Comparison of ENCODE assay signal across 10 mouse cellular contexts in genomic region chr5:44223341-44223881, GRCm38 (mm10). TPM values are rescaled to one million over a fixed set of nuclear protein-coding genes. Genes with fewer than 3 reads are reported as not detected.
DNase-seq lines count a peak whose midpoint lies in the region; ATAC-seq and TF ChIP-seq lines count a peak whose summit lies in the region.
"Had no signal": no experiment of that assay in that cellular context is flagged by ENCODE, and none has a peak within 500 bp of the region (broad histone marks: within the 10 kb centered on the region; RNA-seq: fewer than 3 reads in every experiment).

No protein-coding gene starts in this region.

- H3K27ac ChIP-seq in heart, embryonic 11.5 days (ENCODE audit: low read depth, low read length), result no peak overlapping the region
- peak overlapping the region; percentile 32 for H3K27ac ChIP-seq in liver, adult 2 months (replicated peaks; ENCODE audit: insufficient read depth, low read depth, low read length)
- no peak overlapping the region for H3K27ac ChIP-seq in forebrain, embryonic 14.5 days (ENCODE audit: low read depth, low read length)
- H3K27ac ChIP-seq in stomach, postnatal 0 days (replicated peaks), result no peak overlapping the region
- H3K27ac ChIP-seq: hindbrain, embryonic 13.5 days had no signal

- no peak for DNase-seq in heart, adult 8-10 months (ENCODE audit: low spot score)
- DNase-seq in adipocyte (ENCODE audit: low spot score), result peak; percentile 64
- peak; percentile 81 for DNase-seq in liver, adult 2 months (ENCODE audit: extremely low read depth, low read depth, low spot score)
- peak; percentile 34 for DNase-seq in skeletal muscle tissue, adult 2 months (ENCODE audit: low read depth, low spot score)
- DNase-seq in forebrain, embryonic 14.5 days (ENCODE audit: low spot score), result no peak
- DNase-seq in stomach, postnatal 0 days (ENCODE audit: low spot score), result no peak
- DNase-seq in ovary, postnatal 36 days (ENCODE audit: low spot score), result no peak
- DNase-seq: gastrocnemius, postnatal 25 days had no signal

- no peak for ATAC-seq in heart, embryonic 11.5 days (replicated peaks; ENCODE audit: insufficient number of reproducible peaks, low FRiP score, low TSS enrichment)
- no peak for ATAC-seq in forebrain, embryonic 14.5 days
- no peak for ATAC-seq in stomach, postnatal 0 days (ENCODE audit: low FRiP score, low TSS enrichment)

- no peak for TF ChIP-seq CTCF in liver, adult 2 months (IDR thresholded peaks at IDR 0.05; ENCODE audit: low read depth, low read length)
- TF ChIP-seq CTCF in stomach, postnatal 0 days (IDR thresholded peaks at IDR 0.05; ENCODE audit: low read depth), result no peak

- H3K4me1 ChIP-seq in heart, embryonic 11.5 days (ENCODE audit: control insufficient read depth, insufficient read depth, low read length), result peaks cover 14% of the 10 kb centered on the region
- H3K4me1 ChIP-seq in liver, adult 2 months (ENCODE audit: control insufficient read depth, insufficient read depth, low read length), result peaks cover 21% of the 10 kb centered on the region
- H3K4me1 ChIP-seq in forebrain, embryonic 14.5 days (ENCODE audit: control insufficient read depth, insufficient read depth, low read length), result peaks cover 17% of the 10 kb centered on the region
- H3K4me1 ChIP-seq in stomach, postnatal 0 days (replicated peaks; ENCODE audit: control insufficient read depth, insufficient read depth), result peaks cover 9% of the 10 kb centered on the region

- no peak for TF ChIP-seq EP300 in stomach, postnatal 0 days (optimal IDR thresholded peaks at IDR 0.05)

- H3K79me2 ChIP-seq in liver, adult 2 months (ENCODE audit: control insufficient read depth, insufficient read depth, low read length), result peaks cover 43% of the 10 kb centered on the region

- no peak overlapping the region for H3K9ac ChIP-seq in heart, embryonic 11.5 days (ENCODE audit: low read depth, low read length)
- peak overlapping the region; percentile 27; the same call in 1 of the 2 replicates for H3K9ac ChIP-seq in liver, adult 2 months (ENCODE audit: low read depth, low read length)
- H3K9ac ChIP-seq in forebrain, embryonic 14.5 days (ENCODE audit: low read length), result no peak overlapping the region
- H3K9ac ChIP-seq in stomach, postnatal 0 days (ENCODE audit: low read length), result no peak overlapping the region

- no peak for TF ChIP-seq POLR2A in liver, adult 2 months (IDR thresholded peaks at IDR 0.05; ENCODE audit: extremely low read depth, insufficient read depth, low read length)

- H3K9me3 ChIP-seq in heart, embryonic 11.5 days (replicated peaks; ENCODE audit: control insufficient read depth, low read length), result no peaks in the 10 kb centered on the region
- H3K9me3 ChIP-seq in forebrain, embryonic 14.5 days (replicated peaks; ENCODE audit: control insufficient read depth, low read length), result no peaks in the 10 kb centered on the region
- H3K9me3 ChIP-seq in stomach, postnatal 0 days (ENCODE audit: control insufficient read depth, low read length), result no peaks in the 10 kb centered on the region
- H3K9me3 ChIP-seq: hindbrain, embryonic 13.5 days had no signal

- H3K4me3 ChIP-seq in heart, embryonic 11.5 days (ENCODE audit: low read depth, low read length), result no peak overlapping the region
- H3K4me3 ChIP-seq in liver, adult 2 months (ENCODE audit: insufficient read depth, low read depth, low read length), result no peak overlapping the region; the same call in 1 of the 2 replicates
- H3K4me3 ChIP-seq in forebrain, embryonic 14.5 days (ENCODE audit: low read depth, low read length), result no peak overlapping the region
- H3K4me3 ChIP-seq in stomach, postnatal 0 days (ENCODE audit: low read depth, low read length), result no peak overlapping the region

- WGBS in heart, embryonic 11.5 days (ENCODE audit: insufficient replicate concordance), result 67% methylated on average over 16 of the region's 16 CpGs
- 28% methylated on average over 16 of the region's 16 CpGs for WGBS in liver, adult 2 months
- 94% methylated on average over 16 of the region's 16 CpGs for WGBS in forebrain, embryonic 14.5 days
- WGBS in stomach, postnatal 0 days, result 75% methylated on average over 16 of the region's 16 CpGs

- no peaks in the 10 kb centered on the region for H3K36me3 ChIP-seq in heart, embryonic 11.5 days (ENCODE audit: control insufficient read depth, insufficient read depth, low read length)
- H3K36me3 ChIP-seq in liver, adult 2 months (ENCODE audit: control insufficient read depth, insufficient read depth, low read length), result no peaks in the 10 kb centered on the region
- H3K36me3 ChIP-seq in forebrain, embryonic 14.5 days (ENCODE audit: control insufficient read depth, insufficient read depth, low read length), result no peaks in the 10 kb centered on the region
- H3K36me3 ChIP-seq in stomach, postnatal 0 days (ENCODE audit: control insufficient read depth, insufficient read depth, low read length), result no peaks in the 10 kb centered on the region
- H3K36me3 ChIP-seq: hindbrain, embryonic 13.5 days had no signal

- no peaks in the 10 kb centered on the region for H3K27me3 ChIP-seq in heart, embryonic 11.5 days (ENCODE audit: control insufficient read depth, insufficient read depth, low read length)
- H3K27me3 ChIP-seq in liver, adult 2 months (ENCODE audit: control insufficient read depth, insufficient read depth, low read length), result no peaks in the 10 kb centered on the region
- no peaks in the 10 kb centered on the region for H3K27me3 ChIP-seq in forebrain, embryonic 14.5 days (replicated peaks; ENCODE audit: control insufficient read depth, insufficient read depth, low read length)
- no peaks in the 10 kb centered on the region for H3K27me3 ChIP-seq in stomach, postnatal 0 days (ENCODE audit: control insufficient read depth, insufficient read depth, low read length)
- H3K27me3 ChIP-seq: hindbrain, embryonic 13.5 days had no signal

- H3K4me2 ChIP-seq in heart, embryonic 11.5 days, result peak overlapping the region; percentile 24; the same call in 1 of the 2 replicates
- no peak overlapping the region for H3K4me2 ChIP-seq in forebrain, embryonic 14.5 days (ENCODE audit: low read length)
- H3K4me2 ChIP-seq in stomach, postnatal 0 days (replicated peaks; ENCODE audit: low read depth), result no peak overlapping the region

RNA-seq across cellular contexts. Expression of gene Tapt1, which starts 3.0 kb away (rescaled TPM):
- 23.8 and 26.9 TPM in 2 replicates for polyA plus RNA-seq in heart, embryonic 11.5 days (2014; fragmentation: Nextera tagmentation; extraction: Ambion mirVana)
- 10 to 100 TPM; 17.6 to 26.4 (median 18.3) TPM for total RNA-seq in heart, adult 8-10 months (2022)
- 63.5 and 68.6 TPM in 2 replicates for total RNA-seq in liver, adult 2 months (2014; rRNA removed)
- 34.8 and 35.8 TPM in 2 replicates for polyA plus RNA-seq in liver, adult 2 months (2012; rRNA removed)
- 26.2 and 26.3 TPM in 2 replicates for polyA plus RNA-seq in forebrain, embryonic 14.5 days (2014; fragmentation: Nextera tagmentation; extraction: Ambion mirVana)
- polyA plus RNA-seq in stomach, postnatal 0 days (2015; fragmentation: Nextera tagmentation; extraction: Ambion mirVana), result 17.2 and 18.1 TPM in 2 replicates

Comparison
In these comparisons a context has a peak if more than half of its experiments do, and no peak if none do; other contexts are left out.
1. DNase-seq: peak in adipocyte (single experiment), liver, adult 2 months (single experiment) and skeletal muscle tissue, adult 2 months (single experiment); none in heart, adult 8-10 months (single experiment), forebrain, embryonic 14.5 days (single experiment), stomach, postnatal 0 days (single experiment) and ovary, postnatal 36 days (single experiment).